Mouse (Mus musculus) MEL (cell line): Measurements from ENCODE around the gene Gga3. TPM values are rescaled to one million over a fixed set of nuclear protein-coding genes. Genes with fewer than 3 reads are reported as not detected.

ENCODE experiments used
- DNase-seq: peaks from one replicate; pipeline ENCODE4 v3.0.0; 2011; ENCODE audit warnings: low read depth, low spot score
- H3K27ac ChIP-seq: 2 replicates; pipeline ENCODE4 v1.5.1; 2012; ENCODE audit warnings: low read depth, mild to moderate bottlenecking, control low read depth, low read length, moderate library complexity; ENCODE audit not compliant: control insufficient read depth
- H3K27me3 ChIP-seq, 2 experiments: fragments of 150-350 bp in 1 of 2; sonication (generic) in 1 of 2; 2 replicates each; pipeline ENCODE4 v1.6.1; 2012; ENCODE audit warnings: low read length in 2 of 2, mild to moderate bottlenecking in 2 of 2, improper control_type of control experiment in 1 of 2, moderate library complexity in 1 of 2; ENCODE audit not compliant: insufficient read depth in 2 of 2, control insufficient read depth in 1 of 2
- H3K36me3 ChIP-seq, 2 experiments: 2 replicates each; pipeline ENCODE4 v1.6.1; 2012 to 2014; ENCODE audit warnings: low read length in 2 of 2, improper control_type of control experiment in 1 of 2, inconsistent platforms in 1 of 2, mild to moderate bottlenecking in 1 of 2; ENCODE audit not compliant: insufficient read depth in 2 of 2, control insufficient read depth in 1 of 2
- H3K4me1 ChIP-seq, 2 experiments: fragments of 150-350 bp in 1 of 2; sonication (generic) in 1 of 2; 2 replicates each; pipeline ENCODE4 v1.6.1; 2012; ENCODE audit warnings: low read length in 2 of 2, improper control_type of control experiment in 1 of 2, mild to moderate bottlenecking in 1 of 2; ENCODE audit not compliant: insufficient read depth in 2 of 2, control insufficient read depth in 1 of 2
- H3K4me3 ChIP-seq, 2 experiments: fragments of 150-350 bp in 1 of 2; sonication (generic) in 1 of 2; 2 replicates each; pipeline ENCODE4 v1.5.1; 2012; ENCODE audit warnings: low read depth in 2 of 2, low read length in 2 of 2, mild to moderate bottlenecking in 2 of 2, moderate library complexity in 2 of 2, control low read depth in 1 of 2, improper control_type of control experiment in 1 of 2; ENCODE audit not compliant: control insufficient read depth in 1 of 2, insufficient read depth in 1 of 2
- H3K79me2 ChIP-seq: 2 replicates; pipeline ENCODE4 v1.6.1; 2012; ENCODE audit warnings: mild to moderate bottlenecking, low read length, moderate library complexity; ENCODE audit not compliant: control insufficient read depth, poor library complexity, insufficient read depth
- H3K9ac ChIP-seq: 2 replicates; pipeline ENCODE4 v1.6.1; 2012; ENCODE audit warnings: low read depth, mild to moderate bottlenecking, control low read depth, low read length, moderate library complexity; ENCODE audit not compliant: control insufficient read depth, poor library complexity, severe bottlenecking
- H3K9me3 ChIP-seq: fragments of 150-350 bp; sonication (generic); replicated peaks from 2 replicates; pipeline ENCODE4 v1.6.1; 2012; ENCODE audit warnings: mild to moderate bottlenecking, low read length, improper control_type of control experiment, moderate library complexity; ENCODE audit not compliant: insufficient read depth
- E2F4 ChIP-seq: IDR thresholded peaks from 2 replicates; pipeline ENCODE4 v1.6.1; 2011; ENCODE audit warnings: low read depth, low read length, improper control_type of control experiment, borderline replicate concordance
- ETS1 ChIP-seq: IDR thresholded peaks from 2 replicates; pipeline ENCODE4 v1.6.1; 2012; ENCODE audit warnings: low read depth, mild to moderate bottlenecking, inconsistent platforms, low read length, improper control_type of control experiment, moderate library complexity
- GABPA ChIP-seq: IDR thresholded peaks from 2 replicates; pipeline ENCODE4 v1.6.1; 2012; ENCODE audit warnings: low read depth, mild to moderate bottlenecking, inconsistent platforms, low read length, improper control_type of control experiment, moderate library complexity
- JUND ChIP-seq: IDR thresholded peaks from 2 replicates; pipeline ENCODE4 v1.6.1; 2011; ENCODE audit warnings: low read depth, mild to moderate bottlenecking, improper control_type of control experiment, low read length
- MAZ ChIP-seq: IDR thresholded peaks from 2 replicates; pipeline ENCODE4 v1.6.1; 2012; ENCODE audit warnings: low read depth, mild to moderate bottlenecking, inconsistent platforms, low read length, improper control_type of control experiment
- POLR2A ChIP-seq, 2 experiments: IDR thresholded peaks; 2 replicates each; pipeline ENCODE4 v1.6.1; 2011 to 2012; ENCODE audit warnings: low read length in 2 of 2, mild to moderate bottlenecking in 2 of 2, control low read depth in 1 of 2, improper control_type of control experiment in 1 of 2, low read depth in 1 of 2, moderate library complexity in 1 of 2; ENCODE audit not compliant: control insufficient read depth in 1 of 2, insufficient read depth in 1 of 2, poor library complexity in 1 of 2
- POLR2AphosphoS5 ChIP-seq: IDR thresholded peaks from 2 replicates; pipeline ENCODE4 v1.6.1; 2012; ENCODE audit warnings: low read depth, borderline replicate concordance, mild to moderate bottlenecking, inconsistent platforms, low read length, moderate library complexity, mixed read lengths
- RCOR1 ChIP-seq: IDR thresholded peaks from 2 replicates; pipeline ENCODE4 v1.6.1; 2012; ENCODE audit warnings: low read depth, mild to moderate bottlenecking, inconsistent platforms, low read length, improper control_type of control experiment
- SIN3A ChIP-seq: IDR thresholded peaks from 2 replicates; pipeline ENCODE4 v1.6.1; 2012; ENCODE audit warnings: low read length, improper control_type of control experiment, inconsistent platforms
- TBP ChIP-seq: IDR thresholded peaks from 2 replicates; pipeline ENCODE4 v1.8.0; 2011; ENCODE audit warnings: low read depth, low read length, improper control_type of control experiment
- TCF12 ChIP-seq: IDR thresholded peaks from 2 replicates; pipeline ENCODE4 v1.6.1; 2014; ENCODE audit warnings: low read depth, mild to moderate bottlenecking, inconsistent platforms, low read length, improper control_type of control experiment, moderate library complexity
- USF2 ChIP-seq, 2 experiments: IDR thresholded peaks; 2 replicates each; pipeline ENCODE4 v1.6.1; 2011 to 2012; ENCODE audit warnings: improper control_type of control experiment in 2 of 2, low read length in 2 of 2, borderline replicate concordance in 1 of 2, inconsistent platforms in 1 of 2, low read depth in 1 of 2, mild to moderate bottlenecking in 1 of 2; ENCODE audit not compliant: insufficient read depth in 1 of 2
- ZMIZ1 ChIP-seq: IDR thresholded peaks from 2 replicates; pipeline ENCODE4 v1.6.1; 2012; ENCODE audit warnings: low read depth, mild to moderate bottlenecking, inconsistent platforms, low read length, improper control_type of control experiment, moderate library complexity
- polyA plus RNA-seq, 2 experiments: library from polyadenylated mRNA; stranded (reverse) in 1 of 2; unstranded in 1 of 2; fragments of >175 nt in 1 of 2; fragments of >200 nt in 1 of 2; gene quantifications; 2 replicates each; pipeline versions ENCODE4 v1.2.1 to v1.2.4; 2012; ENCODE audit warnings: low replicate concordance in 2 of 2, low read depth in 1 of 2; ENCODE audit not compliant: insufficient read length in 2 of 2, insufficient read depth in 1 of 2, missing spikeins in 1 of 2
- total RNA-seq: library from RNA; depleted of rRNA; stranded (reverse); fragments of 300-350 nt; gene quantifications from 2 replicates; pipeline ENCODE4 v1.2.3, GENCODE M21; 2012

Gene Gga3
- total and polyA plus RNA-seq, 3 experiments = 28.6 to 59.9 TPM; not detected in 1

DNA sequence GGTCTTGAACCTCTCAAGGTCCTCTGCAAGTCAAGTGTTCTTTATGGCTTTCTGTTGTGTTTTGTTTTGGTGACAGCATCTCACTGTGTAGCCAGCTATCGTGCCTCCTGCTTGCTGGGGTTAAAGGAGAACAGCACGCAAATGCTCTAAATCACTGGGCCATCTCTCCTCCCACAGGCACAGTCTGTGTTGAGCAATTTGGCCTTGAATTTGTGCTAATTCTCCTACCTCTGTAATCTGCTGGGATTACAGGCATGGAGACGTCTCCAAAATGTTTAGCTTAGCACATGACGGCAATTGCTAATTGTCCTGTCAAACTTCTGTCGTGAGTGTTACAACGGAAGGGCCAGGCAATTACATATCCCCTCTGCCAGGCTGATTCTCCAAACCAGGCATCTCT is 7.3 kb upstream of the Gga3 start:
- DNase-seq = no peak
- no peak overlapping the region for H3K9ac ChIP-seq
- H3K4me3 ChIP-seq = no peak overlapping the region
- H3K79me2 ChIP-seq = peaks cover 9% of the 10 kb centered on the region
- TF ChIP-seq POLR2A (IDR thresholded peaks at IDR 0.05; ENCODE audit: control insufficient read depth in 1 of 2, insufficient read depth in 1 of 2, low read depth in 1 of 2, low read length in 2 of 2, poor library complexity in 1 of 2) = no peak
- no peak for TF ChIP-seq GABPA
- TF ChIP-seq RCOR1 = no peak
- TF ChIP-seq USF2 (IDR thresholded peaks at IDR 0.05; ENCODE audit: borderline replicate concordance in 1 of 2, insufficient read depth in 1 of 2, low read depth in 1 of 2, low read length in 2 of 2) = no peak
- no peak for TF ChIP-seq POLR2AphosphoS5
- no peak for TF ChIP-seq MAZ
- no peak for TF ChIP-seq TBP
- TF ChIP-seq ETS1 = no peak
- no peak for TF ChIP-seq E2F4
- H3K27me3 ChIP-seq = no peaks in the 10 kb centered on the region
- H3K9me3 ChIP-seq = no peaks in the 10 kb centered on the region
- H3K36me3 ChIP-seq = peaks cover 2 to 13% of the 10 kb centered on the region in 2 experiments
- no peak overlapping the region for H3K27ac ChIP-seq
- H3K4me1 ChIP-seq = peaks cover 3 to 13% of the 10 kb centered on the region in 2 experiments; a peak in 3 of 4 replicates

- H3K36me3 ChIP-seq = peaks cover 2 to 22% of the 10 kb centered on the region in 2 experiments
- peaks cover 5 to 23% of the 10 kb centered on the region in 2 experiments; a peak in 3 of 4 replicates for H3K4me1 ChIP-seq
- H3K27me3 ChIP-seq = no peaks in the 10 kb centered on the region
- no peak overlapping the region for H3K27ac ChIP-seq
- H3K79me2 ChIP-seq = peaks cover 23% of the 10 kb centered on the region
- no peak for DNase-seq
- no peak for TF ChIP-seq E2F4
- TF ChIP-seq JUND = no peak
- TF ChIP-seq TCF12 = no peak
- TF ChIP-seq SIN3A = no peak
- no peak overlapping the region for H3K9ac ChIP-seq
- H3K9me3 ChIP-seq = no peaks in the 10 kb centered on the region
- no peak overlapping the region for H3K4me3 ChIP-seq
Measured at GRCm38 (mm10) chr11:115609576-115609975, 5.7 kb upstream of the Gga3 start.

DNA sequence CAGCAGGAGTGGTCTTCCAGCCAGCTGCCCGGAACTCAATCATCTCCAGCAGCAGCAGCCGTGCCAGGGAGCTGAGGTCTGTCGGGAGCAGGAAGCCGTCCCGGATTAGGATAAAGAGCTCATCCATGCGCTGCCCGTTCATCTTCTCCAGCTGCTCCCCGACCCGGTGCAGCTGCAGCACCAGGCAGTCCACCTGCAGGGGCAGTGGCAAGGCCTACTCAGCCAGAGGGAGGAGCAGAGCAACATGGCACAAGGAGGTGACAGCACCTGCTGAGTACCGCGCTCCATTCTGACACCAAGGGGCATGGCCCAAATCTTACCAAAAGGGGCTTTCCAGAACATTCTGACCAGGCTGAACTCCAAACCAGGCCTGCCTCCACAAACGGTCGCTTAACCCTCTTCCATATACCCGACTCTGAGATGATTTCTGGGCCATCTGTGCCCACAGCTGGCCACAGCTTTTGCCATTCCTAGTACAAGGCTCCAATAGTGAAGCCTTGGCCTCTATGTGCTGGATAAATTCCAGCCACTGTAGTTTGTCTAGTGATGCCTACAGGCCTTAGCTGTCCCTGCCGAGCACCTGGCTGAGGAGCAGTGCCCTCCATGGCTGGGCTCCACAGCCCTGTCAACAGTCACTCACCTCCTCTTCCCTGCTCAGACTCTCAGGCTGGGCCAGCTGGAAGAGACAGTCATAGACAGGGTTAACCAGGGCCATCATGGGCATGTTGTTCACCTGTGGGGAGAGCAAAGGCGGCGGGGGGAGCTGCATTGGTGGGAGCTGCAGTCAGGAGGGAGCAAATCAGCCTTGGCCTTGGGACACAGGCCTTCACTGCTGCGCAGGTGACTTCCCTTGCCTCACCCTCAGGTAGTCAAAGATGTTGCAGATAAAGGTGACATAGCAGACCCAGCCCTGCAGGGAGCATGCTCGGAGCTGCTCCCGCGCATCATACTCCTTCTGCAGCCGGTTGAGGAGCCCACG is 4.9 kb upstream of the Gga3 start:
- H3K36me3 ChIP-seq = peaks cover 2 to 21% of the 10 kb centered on the region in 2 experiments
- no peak overlapping the region for H3K27ac ChIP-seq
- peaks cover 31% of the 10 kb centered on the region for H3K79me2 ChIP-seq
- TF ChIP-seq ZMIZ1 (no peak), POLR2A (IDR thresholded peaks at IDR 0.05; ENCODE audit: control insufficient read depth in 1 of 2, insufficient read depth in 1 of 2, low read depth in 1 of 2, low read length in 2 of 2, poor library complexity in 1 of 2) (peak in 1 of 2 experiments; percentile 28; a peak in 1 of 4 replicates)
- no peaks in the 10 kb centered on the region for H3K27me3 ChIP-seq
- peaks cover 5 to 21% of the 10 kb centered on the region in 2 experiments; a peak in 3 of 4 replicates for H3K4me1 ChIP-seq
- H3K4me3 ChIP-seq = no peak overlapping the region
- no peaks in the 10 kb centered on the region for H3K9me3 ChIP-seq
- no peak for DNase-seq
- H3K9ac ChIP-seq = no peak overlapping the region
